Mouse (Mus musculus): ENCODE results near the gene Cryzl1.

The Cryzl1 gene

DNA sequence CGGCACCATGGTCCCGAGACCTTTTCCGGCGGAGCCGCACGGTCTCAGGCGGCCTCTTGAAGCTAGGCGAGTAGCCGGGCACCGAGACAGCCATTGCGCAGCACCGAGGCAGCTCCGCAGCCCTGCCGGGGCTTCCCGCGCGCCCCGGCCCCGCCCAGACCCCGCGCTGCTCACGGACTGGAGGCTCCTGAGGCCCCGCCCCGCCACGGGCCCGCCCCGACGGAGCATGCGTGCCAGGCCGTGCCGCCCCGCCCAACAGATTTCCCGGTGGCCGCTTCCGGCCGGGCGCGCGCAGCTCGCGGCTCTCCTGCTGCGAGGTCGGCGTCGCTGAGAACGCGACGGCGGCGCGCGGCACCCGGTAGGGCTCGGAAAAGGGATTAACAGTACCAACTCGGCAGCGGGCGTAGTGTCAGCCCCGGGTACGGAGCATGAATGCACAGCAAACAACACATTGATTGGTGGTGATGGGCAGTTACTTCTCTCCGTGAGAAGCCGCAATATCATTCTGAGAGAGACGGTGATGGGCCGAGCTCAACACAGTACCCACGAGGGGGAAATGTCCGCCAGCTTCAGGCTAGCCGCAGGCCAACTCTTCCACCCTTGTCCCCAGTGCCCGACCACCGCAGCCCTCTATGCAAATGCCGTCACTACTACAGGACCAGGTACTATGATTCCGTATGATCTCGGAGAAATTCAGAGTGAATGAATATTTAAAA is 40.0 kb downstream of the Cryzl1 start, which contains the start of gene Donson:
Donson (minus strand) TSS at position 152 of the 716 bp plus-strand sequence.
- peak; percentile 95 for DNase-seq (ENCODE audit: low spot score)

DNA sequence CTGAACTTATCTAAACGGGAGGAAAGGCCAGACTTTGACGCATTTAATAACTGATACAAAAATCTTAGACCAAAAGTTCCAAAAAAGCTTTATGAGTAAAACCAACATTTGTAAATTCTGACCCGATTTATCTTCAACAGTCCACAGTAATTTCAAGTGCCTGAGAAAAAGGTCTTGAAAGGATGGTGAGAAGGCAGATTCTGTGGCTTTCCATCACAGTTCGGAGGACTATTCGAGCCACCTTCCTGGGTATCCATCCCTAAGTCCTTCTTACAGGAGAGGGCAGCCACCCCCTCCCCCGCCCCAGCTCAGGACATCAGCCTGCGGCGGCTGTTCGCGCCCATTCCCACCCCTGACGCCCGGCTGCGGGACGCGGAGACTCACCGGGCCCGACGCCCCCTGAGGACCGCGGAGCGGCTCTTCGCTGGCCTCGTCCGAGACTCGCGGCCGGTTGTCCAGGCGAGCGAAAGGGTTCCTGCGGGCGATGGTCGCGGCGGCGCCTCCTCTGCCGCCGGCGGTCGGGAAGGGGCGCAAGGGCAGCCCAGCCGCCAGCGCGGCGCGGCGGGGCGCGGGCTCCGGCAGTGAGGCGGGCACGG is 40.7 kb downstream of the Cryzl1 start:
- peak; percentile 58 for DNase-seq (ENCODE audit: low spot score)

DNA sequence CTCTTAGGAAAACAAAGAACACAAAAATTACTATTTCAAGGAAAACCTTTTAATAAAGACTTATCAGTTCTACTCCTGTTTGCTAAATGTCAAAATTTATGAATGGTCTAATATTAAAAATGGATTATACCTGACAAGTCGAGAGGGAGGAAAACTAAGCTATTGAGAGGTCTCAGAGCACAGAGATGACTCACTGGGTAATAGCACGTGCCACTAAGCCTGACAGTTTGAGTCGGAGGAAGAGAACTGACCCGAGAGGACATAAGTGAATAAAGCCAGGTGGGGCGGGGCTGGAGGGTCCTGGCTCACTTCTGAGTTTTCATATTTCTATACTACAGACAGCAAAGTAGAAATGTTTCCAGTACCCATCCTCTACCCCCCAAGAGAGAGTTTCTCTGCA is 42.4 kb downstream of the Cryzl1 start:
- DNase-seq (ENCODE audit: low spot score) = no peak

DNA sequence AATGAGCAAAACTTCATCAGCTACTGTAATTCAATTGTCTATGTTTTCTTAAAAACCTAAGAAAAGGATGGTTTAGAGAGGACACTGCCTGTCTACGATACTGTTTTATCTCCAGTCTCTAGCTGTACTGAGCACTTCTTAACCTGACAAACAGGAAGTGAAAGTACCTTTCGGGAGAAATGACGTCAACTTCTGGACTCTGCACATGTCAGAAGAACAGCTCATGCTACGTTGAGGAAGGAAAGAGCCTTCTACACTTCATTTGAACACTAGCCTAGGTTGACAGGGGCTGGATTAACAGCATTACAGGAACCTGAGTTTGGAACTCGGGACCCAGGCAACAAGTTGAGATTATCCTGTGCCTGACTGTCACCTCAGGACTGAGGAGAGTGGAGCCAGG is 43.2 kb downstream of the Cryzl1 start:
- no peak for DNase-seq (ENCODE audit: low spot score)

DNA sequence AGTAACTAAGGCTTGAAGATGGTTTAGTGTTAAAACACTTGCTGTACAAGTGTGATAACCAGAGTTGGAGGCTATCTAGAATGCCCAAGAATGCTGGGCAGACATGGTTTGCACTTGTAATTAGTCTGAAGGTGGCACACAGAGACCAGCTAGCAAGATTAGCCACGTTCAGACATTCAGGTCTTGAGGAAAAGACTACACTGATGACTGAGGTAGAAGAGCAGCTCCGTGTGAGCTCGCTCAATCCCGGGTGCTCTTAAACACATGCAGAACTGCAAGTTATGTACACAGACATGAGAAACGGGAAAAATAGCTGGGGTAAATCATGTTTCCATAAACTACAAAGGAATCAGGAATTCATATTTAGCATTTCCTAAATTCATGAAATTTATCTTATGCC is 48.1 kb downstream of the Cryzl1 start:
- no peak for DNase-seq (ENCODE audit: low spot score)

DNA sequence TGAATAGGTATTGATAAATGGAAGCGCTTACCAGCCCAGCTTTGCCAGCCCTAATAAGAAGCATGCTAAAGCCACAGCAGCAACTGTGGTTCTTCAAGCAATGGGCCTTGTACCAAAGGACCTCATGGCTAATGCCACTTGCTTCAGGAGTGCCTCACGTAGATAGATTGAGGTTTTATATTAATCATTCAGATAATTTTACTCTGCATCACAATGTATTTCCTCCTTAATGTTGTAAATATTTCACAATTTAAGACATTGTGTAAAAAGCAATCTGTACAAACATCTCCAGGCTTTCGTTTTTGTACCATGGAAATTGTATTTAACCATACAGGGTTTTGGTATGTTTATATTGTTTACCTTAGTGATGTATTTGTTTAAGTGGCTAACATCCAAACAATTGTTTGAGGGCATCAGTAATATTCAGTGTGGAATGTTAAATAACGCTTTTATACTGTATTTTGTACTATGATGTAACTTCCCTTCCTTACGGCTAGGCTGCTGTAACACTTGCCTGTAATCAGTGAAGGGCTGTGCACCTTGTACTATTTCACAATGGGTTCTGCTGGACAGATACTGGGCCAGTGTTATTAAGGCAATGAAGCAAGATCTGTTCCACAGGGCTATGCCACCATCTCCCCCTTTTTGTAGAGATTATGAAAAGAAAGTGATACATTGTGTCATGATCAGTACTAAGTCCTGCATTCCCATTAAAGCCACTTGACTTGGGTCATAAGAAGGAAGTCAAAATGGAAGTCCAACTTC is 50.4 kb downstream of the Cryzl1 start:
- DNase-seq (ENCODE audit: low spot score) = no peak

DNA sequence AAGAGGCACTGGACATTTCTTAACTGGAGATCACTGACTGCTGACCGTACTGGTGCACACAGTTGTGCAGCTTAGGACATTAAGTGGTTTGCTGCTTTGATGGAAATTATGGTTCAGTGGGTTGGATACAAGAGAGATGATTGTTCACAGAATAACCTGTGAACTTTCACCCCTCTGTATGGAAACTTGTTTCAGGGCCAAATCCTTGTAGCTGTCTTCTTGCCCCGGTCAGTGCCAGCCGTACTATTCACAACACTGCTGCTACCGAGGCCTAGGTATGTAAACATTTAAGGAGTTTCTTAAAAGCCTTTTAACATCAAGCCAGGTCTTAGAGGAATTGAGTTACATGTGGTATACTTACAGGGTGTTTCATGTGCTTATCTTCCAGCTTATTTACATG is 54.3 kb downstream of the Cryzl1 start:
- DNase-seq (ENCODE audit: low spot score) = no peak

DNA sequence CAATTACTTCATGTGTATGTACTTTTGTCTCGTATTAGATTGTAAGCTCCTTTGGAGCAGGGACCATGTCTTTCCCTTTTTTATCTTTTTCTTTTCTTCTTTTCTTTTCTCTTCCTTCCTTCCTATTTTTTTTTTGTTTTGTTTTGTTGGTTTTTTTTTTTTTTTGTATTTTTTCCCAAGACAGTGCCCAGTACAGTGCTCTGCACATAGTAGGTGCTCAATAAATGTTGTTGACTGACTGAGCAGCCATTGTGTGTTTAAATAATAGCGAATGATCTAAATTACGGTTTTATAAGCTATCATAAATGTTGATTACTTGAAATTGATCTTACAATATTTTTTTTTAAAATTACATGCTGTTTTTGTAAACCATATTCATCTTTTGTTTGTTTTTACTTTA is 65.0 kb downstream of the Cryzl1 start:
- no peak for DNase-seq (ENCODE audit: low spot score)

DNA sequence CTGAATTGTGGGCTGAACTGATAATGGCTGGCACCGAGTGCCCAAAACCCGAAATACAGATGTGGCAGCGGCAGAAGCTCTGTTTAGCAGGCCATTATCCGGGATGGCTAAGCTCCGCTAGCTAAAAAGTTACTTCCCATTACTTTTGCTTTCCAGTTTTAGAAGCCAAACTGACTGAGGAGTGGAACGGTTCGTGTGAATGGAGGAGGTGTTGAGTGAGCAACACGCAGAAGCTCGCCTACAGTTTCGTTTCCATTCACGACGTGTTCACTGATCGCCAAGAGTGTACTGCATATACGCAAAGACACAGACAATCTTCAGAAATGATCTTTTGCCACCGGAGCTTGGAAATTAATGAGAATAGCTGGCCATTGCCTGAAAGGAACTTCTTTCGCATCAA is 66.4 kb downstream of the Cryzl1 start:
- DNase-seq (ENCODE audit: low spot score) = no peak

DNA sequence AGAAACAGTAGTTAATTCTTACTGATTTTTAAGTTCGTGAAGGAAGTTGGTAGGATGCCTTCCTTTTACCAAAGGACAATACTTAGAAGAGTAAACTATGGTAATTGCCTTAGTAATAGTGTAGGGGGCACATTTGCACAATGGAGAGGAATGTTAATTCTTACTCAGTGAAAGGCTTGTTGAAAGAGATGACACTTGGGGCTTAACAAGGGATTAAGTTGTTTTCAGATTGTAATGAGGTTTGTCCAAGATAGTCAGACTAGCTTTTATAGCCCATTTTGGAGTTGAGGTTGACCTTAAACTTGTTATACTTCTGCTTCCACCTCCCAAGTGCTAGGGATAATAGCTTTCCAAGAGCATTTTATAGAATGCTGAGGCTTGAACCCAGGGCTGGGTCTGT is 67.4 kb downstream of the Cryzl1 start:
- DNase-seq (ENCODE audit: low spot score) = no peak

DNA sequence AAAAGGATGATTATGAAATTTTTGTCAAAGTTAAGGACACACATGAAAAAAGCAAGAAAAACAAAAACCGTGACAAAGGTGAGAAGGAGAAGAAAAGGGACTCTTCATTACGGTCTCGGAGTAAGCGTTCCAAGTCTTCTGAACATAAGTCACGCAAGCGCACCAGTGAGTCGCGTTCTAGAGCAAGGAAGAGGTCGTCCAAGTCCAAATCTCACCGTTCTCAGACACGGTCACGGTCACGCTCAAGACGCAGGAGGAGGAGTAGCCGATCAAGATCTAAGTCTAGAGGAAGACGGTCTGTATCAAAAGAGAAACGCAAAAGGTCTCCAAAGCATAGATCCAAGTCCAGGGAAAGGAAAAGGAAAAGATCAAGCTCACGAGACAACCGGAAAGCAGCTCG is 69.0 kb downstream of the Cryzl1 start:
- DNase-seq (ENCODE audit: low spot score) = no peak

DNA sequence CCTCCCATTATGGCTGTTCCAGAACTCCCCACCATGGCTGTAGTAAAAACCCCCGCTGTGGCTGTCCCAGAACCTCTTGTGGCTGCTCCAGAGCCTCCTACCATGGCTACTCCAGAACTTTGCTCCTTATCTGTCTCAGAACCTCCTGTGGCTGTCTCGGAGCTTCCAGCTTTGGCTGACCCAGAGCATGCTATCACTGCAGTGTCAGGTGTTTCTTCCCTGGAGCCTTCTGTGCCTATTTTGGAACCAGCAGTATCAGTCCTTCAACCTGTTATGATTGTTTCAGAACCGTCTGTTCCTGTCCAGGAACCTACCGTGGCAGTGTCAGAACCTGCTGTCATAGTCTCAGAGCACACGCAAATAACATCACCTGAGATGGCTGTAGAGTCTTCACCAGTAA is 70.3 kb downstream of the Cryzl1 start:
- no peak for DNase-seq (ENCODE audit: low spot score)

DNA sequence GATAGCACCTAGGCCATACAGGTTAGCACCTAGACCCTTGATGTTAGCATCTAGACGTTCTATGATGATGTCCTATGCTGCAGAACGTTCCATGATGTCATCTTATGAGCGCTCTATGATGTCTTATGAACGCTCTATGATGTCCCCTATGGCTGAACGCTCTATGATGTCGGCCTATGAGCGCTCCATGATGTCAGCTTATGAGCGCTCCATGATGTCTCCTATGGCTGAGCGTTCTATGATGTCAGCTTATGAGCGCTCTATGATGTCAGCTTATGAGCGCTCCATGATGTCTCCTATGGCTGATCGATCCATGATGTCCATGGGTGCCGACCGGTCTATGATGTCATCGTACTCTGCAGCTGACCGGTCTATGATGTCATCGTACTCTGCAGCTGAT is 71.5 kb downstream of the Cryzl1 start:
- DNase-seq (ENCODE audit: low spot score) = no peak

DNA sequence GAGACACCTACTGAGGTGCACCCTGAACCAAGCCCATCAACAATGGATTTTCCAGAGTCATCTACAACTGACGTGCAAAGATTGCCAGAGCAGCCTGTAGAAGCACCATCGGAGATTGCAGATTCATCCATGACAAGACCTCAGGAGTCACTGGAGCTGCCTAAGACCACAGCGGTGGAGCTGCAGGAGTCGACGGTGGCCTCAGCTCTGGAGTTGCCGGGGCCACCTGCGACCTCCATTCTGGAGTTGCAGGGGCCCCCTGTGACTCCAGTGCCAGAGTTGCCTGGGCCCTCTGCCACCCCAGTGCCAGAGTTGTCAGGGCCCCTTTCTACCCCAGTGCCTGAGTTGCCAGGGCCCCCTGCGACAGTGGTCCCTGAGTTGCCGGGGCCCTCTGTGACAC is 73.5 kb downstream of the Cryzl1 start:
- no peak for DNase-seq (ENCODE audit: low spot score)

DNA sequence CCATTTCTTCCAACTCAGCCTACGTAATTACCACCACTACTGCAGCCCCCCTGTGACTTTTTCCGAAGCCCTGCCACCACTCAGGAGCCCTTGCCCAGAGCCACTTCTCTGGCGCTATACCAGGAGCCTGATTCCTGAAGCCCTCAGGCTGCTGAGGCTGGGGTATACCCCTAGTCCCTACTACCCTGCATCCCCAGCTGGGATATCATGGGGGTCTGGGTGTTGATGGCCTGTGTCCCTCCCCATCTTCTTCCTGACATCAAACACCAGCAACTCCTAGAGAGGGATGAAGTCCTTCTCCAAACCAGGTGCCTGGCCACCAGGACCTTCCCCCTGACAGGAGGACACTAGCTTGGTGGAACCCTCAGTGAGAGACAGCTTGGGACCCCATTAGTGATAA is 76.6 kb downstream of the Cryzl1 start:
- no peak for DNase-seq (ENCODE audit: low spot score)

DNA sequence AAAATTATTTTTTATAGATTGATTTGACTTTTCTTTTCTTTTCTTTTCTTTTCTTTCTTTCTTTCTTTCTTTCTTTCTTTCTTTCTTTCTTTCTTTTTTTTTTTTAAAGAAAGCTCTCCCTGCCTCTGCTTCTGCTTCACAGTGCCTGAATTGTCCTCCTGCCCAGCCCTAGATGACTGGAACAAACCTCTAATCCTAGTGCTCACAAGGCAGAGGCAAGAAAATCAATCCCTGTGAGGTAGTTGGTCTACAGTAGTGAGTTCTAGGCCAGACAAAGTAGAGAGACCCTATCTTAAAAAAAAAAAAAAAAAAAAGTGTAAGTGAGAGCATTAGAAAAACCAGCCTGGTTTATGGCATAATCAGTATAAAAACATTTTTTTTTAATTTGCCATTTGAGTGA is 79.0 kb downstream of the Cryzl1 start:
- no peak for DNase-seq (ENCODE audit: low spot score)

DNA sequence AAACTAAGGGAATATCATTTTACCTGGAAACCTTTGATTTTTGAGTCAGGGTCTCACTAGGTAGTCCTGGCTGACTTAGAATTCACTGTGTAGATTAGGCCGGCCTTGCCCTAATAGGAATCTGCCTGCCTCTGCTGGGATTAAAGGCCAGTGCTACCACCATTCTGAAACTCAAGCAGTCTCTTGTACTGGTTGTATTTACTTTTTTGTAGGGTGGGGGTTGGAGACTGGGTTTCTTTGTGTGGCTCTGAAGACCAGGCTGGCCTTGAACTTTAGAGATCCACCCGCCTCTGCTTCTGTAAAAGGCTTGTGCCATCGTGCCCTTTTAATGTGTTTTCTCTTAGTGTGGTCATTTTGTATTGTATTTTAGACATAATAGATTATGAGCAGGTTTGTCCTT is 79.5 kb downstream of the Cryzl1 start:
- no peak for DNase-seq (ENCODE audit: low spot score)

DNA sequence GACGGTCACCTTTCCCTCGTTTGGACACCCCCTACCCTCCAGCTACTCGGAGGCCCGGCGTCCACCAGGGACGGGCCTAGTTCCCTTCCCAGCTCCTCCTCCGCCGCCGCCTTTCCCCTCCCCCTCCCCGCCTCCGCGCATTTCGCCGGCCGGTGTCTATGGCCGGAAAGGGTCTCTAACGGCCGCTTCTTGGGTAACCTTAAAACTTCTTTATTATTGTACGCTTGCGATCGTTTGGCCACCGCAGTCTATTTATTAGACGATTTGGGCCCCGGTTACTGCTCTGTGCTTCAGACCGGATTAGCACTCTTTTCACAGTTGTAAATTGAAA is 80.6 kb downstream of the Cryzl1 start:
- peak; percentile 86 for DNase-seq (ENCODE audit: low spot score)

DNA sequence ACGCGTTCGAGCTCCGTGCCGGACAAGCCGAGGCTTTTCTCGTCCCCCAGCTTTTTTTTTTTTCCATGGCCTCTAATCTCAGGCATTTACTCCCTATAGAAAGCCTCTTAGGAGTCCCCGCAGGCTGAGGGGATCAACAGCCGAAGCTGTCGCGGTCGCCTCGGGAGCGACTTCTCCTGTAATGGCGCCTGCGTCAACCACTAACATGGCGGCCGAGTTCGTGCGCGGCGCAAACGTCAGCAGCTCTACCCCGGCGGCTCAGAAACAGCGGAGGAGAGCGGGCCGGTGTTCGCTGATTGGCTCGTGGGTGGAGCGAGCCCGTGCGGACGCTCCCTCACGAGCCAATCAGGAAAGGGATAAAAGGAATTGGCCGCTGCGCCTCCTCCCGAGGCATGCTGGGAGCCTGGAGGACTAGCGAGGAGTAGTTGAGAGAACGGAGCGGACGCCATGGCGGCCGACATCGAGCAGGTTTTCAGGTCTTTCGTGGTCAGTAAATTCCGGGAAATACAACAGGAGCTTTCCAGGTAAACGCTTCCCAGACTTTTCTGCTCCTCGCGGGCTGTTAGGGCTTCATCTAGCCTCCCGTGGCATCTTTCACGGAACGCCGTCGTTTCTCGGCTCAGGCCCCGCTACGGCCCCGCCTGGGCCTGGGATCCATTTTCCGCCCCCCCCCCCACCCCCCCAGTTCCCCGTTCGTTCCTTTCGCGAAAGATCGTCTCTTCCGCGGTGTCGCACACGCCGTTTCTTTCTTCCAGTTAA is 81.1 kb downstream of the Cryzl1 start, which contains the start of gene Son:
Son (plus strand) TSS at position 46 of the 759 bp plus-strand sequence.
- DNase-seq (ENCODE audit: low spot score) = peak; percentile 98

DNA sequence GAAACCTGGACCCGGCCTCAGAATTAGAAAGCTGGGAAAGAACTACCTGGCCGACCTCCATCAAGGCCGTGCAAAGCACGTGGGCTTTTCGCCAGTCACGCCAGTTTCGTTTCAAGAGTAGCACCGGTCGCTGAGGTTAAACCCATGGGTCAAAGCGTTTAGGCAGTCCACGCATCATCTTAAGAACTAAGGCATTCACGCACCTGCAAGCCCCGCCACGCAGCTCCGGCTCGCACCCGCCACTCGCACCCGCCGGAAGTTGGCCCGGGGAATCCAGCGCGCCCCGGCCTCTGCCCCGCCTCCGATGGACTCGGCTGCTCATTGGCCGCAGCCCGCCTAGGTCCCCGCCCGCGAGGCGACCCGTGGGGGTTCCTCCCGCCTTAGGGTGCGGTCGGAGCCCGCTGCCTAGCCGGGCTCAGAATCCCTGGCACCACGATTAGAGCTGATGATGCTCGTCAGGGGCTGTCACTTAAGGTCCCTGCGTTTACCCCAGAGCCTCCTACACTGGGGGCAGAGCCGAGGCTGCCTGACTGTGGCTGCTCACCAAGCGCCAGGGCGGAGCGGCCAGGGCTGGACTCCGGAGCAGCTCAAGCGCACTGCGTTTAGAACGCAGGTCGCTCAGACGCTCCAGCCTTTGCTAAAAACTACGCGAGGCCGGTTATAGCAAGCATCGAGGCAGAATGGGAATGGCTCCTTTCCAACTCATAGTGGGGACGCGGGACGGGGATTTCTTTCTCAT is 81.9 kb downstream of the Cryzl1 start, which contains the start of gene Gart:
Gart (minus strand) TSS at position 272 of the 739 bp plus-strand sequence.
- DNase-seq (ENCODE audit: low spot score) = peak; percentile 94

DNA sequence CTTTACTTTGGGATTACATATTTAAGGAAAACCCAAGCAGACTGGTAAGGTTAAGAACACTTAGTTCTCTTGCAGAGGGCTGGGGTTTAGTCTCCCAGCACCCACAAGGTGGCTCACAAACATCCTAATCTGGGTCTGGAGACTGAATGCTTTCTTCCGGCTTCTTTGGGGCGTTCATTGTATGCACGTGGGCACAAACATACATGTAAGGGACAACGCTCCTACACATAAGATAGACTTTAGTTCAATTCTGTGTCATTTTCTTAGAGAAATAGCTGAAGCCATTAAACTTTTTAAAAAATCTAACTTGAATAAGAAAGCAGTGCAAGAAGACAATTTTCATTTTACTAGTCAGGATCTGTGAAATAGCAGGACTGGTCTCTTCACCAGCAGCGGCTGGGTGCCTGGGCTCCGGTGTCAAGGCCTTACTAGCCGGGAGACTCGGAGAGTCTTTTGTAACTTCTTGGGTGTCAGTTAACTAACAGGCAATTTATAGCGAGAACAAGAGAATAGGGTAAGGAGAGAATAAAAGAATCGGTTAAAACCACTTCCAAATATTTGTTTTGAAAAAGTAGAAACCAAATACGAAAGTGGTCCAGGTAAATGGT is 82.7 kb downstream of the Cryzl1 start:
- DNase-seq (ENCODE audit: low spot score) = no peak

Measured in testis, postnatal 14 days (tissue).